Mouse (Mus musculus): ENCODE data around the gene Chka.

Gene Chka

DNA sequence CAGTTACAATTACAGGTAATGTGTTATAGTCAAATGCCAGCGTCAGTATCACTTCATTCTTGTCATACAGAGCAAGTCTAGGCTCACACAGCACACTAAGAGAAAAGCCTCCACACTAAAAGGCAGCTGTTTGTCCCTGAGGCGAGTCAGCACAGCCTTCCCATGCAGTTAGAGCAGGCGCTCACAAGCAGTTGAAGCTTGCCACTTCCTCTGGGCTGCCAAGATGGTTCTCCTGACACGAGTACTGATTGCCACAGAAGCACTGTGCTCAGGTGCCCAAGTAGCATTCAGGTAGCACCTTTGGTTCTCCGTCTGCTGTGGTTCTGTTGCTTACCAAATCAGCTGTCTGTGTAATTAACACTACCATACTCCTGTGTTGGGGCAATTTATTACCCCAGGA is 37.5 kb downstream of the Chka start:
- in situ Hi-C loops (cut with MseI, MboI) = no loop called here

DNA sequence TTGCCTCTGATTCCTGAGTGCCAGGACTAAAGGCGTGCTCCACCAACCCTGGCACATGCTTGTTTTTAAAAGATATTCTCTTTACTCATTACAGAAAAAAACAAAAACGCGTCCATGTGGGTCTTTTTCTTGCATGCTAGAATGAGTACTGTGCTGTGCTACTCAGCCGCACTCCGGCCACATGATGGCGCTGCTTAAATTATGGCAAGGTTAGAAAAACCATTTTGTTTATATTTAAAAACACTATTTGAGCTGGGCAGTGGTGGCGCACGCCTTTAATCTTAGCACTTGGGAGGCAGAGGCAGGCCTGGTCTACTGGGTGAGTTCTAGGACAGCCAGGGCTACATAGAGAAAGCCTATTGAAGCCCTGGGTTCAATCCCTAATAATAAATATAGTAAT is 38.6 kb downstream of the Chka start:
- in situ Hi-C loops (cut with MseI, MboI) = no loop called here

DNA sequence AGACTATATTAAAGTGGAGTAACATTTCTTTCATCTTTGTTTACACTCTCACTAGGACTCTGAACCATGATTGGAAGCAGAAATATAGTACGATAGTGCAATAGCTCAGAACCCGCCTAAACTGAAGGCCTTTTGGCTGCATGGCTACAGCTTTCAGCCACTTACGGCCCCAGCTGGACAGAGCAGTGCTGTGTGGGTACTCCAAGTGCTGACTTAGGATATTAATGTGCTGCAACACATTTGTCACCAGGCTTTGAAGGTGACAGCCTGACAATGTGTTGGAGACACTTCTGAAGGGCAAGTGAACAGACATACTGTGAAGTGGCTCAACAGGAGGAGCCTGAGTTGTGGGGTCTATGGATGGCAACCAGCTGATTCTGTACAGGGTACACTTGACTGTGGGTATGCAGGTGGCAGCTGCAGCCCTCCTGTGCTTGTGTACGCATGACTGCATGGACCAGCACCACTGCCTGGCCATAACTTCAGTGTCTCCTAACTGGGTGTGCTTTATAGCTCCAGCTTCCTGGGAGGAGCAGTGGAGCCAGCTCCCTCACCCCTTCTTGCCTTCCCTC is 42.1 kb downstream of the Chka start:
- in situ Hi-C loops (cut with MseI, MboI) = no loop called here

DNA sequence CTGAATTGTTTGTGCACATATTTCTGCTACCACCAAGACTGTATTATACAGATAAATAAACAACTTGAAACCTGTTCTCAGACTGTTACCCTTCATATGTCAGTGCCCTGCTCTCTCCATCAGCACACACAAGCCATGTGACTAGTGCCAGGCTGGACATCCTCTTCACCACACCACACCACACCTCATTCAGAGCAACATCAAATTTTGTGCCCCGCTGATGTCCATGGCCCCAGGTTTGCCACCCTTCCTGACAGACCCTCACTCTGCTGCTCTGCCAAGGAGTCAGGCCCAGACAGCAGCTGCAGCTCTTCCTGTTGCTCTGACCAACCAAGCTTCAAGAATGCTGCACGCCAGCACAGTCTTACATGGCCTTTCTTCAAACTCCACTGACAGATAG is 42.7 kb downstream of the Chka start:
- in situ Hi-C loops (cut with MseI, MboI) = no loop called here

DNA sequence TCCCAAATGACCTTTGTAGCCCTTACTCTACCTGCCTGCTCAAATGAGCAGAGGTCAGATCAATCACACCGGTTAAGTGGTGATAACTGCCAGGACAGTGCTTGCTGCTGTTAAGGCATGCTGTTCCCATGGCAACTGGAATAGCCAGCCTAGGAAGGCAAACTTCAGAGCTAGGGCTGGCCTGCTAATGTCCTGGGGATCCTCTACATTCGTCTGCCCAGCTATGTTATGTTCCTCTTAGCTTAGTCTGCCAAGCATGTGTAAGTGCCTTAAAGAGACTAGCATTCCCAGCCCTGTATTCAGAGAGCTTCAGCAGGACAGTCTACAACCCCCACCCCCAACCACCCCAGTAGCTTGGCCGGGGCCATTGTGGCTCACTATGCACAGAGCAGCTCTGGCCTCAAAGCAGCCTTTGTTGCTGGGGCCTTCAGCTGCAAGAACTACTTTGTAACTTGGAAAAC is 43.6 kb downstream of the Chka start:
- in situ Hi-C loops (cut with MseI, MboI) = no loop called here

DNA sequence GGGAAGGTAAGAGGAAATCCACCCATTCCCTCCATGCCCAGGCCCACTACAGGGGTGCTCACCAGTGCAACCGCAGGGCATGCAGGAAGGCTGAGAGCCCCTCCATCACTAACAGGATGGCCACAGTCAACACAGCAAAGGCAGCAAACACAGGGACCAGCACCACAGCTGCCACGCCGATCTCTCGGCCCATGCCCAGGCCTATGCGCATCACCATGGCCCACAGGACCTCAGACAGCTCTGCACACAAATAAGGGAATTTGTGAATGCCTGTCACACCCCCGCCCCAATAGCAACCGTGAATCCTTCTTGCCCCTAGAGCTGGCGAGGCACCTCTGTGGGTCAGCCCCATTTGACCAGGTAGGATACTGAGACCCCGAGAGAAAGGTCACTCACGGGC is 44.6 kb downstream of the Chka start:
- in situ Hi-C loops (cut with MseI, MboI) = no loop called here

DNA sequence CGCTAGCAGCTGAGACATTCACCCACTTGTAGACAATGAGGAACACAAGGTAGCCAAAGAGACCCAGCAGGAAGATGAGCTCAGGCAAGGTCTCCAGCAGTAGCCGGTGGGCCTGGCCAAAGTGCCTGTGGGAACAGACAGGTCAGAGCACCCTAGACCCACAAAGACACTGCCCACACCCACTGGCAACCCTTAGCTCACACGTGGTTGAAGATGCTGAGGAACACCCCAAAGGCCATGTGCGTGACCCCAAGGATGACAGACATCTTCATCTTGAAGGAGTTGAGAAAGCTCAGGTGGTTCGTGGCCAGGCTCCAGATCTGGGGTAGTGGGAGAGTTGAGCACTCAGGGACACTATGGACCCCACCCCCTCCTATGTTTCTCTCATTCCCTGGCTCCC is 46.0 kb downstream of the Chka start:
- in situ Hi-C loops (cut with MseI, MboI) = no loop called here

DNA sequence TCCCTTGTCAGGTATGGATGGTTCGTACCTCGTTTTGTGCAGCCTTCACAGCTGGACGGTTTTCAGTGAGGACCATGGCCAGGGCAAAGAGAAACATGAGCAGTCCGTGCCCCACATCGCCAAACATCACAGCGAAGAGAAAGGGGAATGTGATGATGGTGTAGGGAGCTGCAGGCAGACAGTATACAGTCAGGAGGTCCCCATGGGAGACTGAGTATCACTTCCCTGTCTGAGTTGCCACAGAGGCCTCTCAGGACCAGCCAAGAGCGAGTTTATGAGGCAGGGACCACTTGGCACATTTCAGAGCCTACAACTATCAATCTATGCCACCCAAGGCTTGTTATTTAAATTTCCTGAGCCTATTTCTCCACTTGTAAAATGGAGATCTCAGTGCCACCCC is 47.4 kb downstream of the Chka start:
- in situ Hi-C loops (cut with MseI, MboI) = no loop called here

DNA sequence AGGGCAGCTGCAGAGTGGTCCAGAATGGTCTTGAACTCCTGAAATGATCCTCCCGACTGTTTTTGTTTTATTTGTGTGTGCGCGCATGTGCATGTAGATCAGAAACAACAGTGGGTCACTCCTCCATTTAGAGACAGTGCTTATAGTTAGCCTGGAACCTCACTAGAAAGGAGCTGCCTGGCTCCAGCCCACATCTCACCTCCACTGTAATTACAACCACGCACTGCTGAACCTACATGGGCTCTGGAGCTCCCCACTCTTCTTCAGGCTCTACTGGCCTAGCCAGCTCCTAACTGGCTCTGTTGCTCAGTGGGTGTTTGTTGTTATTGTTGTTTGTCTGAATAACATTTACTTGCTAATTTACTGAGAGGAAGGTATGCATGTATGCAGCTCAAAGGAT is 48.0 kb downstream of the Chka start:
- in situ Hi-C loops (cut with MseI, MboI) = no loop called here

DNA sequence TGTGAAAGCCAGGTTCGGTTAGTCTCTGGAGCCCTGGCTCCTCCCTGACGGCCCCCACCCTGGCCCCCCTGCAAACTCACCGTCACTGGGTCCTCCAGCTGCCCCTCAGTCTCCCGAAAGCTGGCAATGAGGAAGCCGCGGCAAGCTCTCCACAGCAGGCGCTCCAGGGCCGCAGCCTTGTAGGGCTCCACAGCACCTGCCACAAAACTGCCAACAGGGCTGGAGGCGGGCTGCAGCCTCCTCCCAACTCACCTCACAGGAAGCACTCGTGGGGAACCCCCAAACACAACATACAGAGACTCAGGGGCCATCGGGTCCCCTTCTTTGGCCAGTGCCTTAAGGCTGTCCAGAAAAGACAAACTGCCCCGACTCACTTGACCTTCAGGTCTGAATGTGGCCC is 51.4 kb downstream of the Chka start:
- in situ Hi-C loops (cut with MseI, MboI) = no loop called here

DNA sequence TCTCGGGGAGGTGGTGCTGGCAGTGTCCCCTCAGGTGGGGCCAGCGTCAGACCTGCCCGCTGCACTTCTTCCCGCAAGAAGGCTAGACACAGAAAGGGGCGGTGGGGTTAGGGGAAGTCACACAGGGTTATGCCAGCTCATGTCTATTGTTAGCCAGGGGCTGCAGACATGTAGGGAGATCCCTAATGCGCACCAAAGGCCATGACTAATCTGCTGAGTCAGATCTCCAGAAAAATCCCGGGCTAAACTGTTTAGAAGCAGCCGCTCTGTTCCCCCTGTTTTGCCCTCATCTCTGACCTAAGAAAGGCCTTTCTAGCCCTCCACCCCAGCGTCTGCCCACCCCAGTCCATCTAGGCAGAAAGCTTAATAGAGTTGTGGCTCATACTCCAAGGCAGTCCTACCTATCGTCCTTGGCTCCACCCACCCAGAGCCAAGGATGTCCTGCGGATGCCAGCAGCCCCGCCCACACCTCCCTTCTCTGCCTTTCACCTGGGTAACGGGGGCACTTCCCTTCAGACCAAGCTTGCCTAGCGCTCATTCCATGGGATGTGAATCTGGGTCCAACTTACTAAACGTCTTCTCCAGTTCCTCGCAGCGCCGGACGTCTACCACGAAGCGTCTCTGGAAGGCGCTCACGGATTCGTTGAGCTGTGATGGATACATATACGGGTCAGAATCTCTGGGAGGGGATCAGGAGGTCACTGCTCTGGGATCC is 52.2 kb downstream of the Chka start:
- in situ Hi-C loops (cut with MseI, MboI) = no loop called here

DNA sequence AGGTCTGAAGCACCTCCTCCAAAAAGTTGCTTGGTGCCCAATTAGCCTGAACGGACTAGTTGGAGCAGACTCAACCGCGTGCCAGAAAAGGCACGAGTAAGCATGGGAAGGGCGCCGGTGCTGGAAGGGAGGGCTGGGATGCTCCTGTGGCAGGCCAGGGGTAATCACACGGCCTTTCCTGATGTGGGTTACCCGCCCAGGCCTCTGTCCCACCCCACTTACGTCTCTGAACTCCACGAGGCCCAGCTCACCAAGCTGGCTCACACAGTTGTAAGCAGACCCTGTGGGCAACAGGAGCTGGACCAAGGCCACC is 52.7 kb downstream of the Chka start:
- in situ Hi-C loops (cut with MseI, MboI) = no loop called here

DNA sequence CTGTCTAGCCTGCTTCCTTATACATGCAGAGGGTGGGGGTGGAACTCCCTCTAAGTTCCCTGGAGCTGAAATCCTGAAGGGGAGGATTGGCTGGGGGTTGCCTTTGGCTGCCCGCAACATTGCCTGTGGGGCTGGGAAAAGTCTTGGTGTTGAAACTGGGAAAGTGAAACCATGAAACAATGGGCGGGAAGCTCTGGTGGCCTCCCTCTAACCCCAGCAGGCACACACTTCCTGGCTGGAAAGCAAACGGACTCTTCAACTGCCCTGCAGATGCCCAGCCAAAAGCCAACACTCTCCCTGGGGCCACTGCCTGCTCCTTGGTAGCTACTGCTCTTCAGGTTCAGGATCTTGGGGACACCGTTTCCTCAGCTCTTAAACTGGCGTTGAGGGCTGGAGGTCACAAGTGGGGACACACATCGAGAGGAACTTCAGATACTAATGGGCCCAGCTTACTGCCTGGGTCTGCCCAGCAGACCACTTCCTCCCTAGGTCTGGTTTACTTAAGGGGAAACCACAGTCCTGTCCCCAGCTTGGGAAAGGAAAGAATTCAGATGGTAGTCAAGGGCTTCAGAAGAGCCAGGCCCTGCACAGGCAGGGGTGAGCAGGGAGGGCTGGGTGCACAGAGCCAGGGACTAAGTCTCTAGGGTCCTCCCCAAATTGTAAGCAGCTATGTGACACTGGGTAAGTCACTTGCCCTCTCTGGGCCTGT is 53.8 kb downstream of the Chka start:
- in situ Hi-C loops (cut with MseI, MboI) = no loop called here

DNA sequence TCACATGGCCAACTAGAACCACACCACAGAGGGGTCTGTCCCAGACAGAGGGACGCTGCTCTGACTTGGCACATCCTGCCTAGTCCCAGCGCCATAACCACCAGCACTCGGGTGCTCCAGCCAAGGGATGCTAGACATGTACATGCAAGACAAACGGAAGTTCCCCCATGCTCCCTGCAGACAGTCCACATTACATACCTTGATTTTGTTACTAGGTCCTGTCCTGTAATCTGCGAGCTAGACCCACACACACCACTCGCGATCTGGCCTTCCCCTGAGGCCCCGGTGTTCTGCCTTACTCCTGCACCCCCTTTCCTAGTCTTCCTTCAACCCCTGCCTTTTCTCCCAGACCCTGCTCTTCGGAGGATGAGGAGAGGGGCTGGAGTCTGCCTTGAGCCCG is 54.8 kb downstream of the Chka start:
- in situ Hi-C loops (cut with MseI, MboI) = no loop called here

DNA sequence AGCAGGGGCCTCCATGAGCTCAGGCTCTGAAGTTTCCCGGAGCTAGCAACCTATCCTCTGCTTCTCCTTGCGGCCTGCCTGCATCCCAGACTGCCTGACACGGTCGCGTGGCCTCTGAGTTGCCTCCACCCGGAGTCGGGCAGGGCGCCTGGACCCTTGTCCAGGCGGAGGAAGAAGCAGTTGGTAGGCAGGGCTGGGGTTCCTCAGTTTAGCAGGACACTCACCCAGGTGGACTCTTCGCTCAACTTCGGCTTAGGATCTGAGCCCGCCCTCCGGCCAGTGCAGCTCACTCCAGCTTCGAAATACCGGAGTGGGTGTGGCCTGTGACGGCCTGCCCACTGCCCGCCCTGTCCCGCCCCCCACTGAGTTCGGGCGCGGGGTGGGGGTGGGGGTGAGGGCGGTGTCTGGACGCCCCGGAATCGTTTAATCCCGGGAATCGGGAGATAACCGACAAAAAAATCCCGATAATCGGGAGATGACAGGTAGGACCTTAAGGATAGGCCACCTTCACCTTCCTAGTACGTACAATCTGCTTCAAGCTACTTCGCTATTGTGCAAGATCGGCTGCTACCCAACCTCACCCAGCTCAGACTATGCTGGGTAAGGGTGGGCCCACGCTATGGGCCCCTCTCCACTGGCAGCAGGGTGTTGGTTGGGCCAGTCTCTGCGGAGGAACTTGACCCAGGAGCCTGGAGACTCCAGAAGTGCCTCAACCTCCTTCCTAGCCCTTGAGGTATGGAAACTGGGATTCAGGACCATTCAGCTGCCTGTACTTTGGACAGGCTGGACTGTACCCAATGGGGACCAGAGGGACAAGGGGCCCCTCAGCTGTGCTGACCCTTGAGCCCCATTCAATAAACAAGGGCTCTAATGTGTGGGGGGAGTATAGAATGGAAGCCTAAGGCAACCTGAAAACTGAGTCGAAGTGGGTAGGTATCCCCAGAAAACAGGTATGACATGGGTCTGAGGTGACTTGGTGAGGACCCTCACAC is 55.5 kb downstream of the Chka start, which contains the start of gene Tcirg1:
Gene Tcirg1 (minus strand): TSS at position 339 of the 992 bp plus-strand sequence.
- in situ Hi-C loops (cut with MseI, MboI) = no loop called here

DNA sequence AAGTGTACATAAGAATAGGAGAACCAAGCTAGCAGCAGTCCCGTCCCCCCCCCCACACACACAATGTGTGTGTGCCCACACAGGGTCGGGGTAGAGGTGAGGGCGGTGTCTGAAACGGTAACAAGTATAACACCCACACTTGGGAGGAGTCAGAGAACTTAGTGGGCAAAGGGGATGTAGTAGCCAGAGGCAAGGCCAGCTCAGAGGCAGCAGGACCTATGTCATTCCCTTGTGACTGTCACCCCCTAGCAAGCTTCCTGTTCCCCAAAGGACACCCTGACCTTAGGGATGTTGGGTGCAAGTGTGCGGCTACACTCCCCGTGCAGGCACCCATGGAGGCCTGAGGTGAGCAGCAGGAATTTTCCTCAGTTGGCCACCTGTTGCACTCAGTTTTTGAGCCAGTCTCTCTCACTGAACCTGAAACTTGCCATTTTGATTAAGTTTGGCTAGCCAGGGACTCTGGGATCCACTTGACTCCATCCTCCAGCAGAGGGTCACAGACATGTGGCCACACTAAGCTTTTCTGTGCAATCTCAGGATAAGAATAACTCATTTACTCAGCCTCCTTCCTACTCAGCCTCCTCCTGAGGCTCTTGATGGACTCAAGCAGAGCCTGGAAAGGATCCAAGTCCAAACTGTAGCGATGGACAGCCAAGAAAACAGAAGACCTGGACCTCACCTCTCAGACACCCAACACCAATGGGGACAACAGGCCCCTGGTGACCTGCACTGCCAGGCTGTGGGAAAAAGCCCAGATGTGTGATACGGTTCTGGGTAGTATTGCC is 56.5 kb downstream of the Chka start:
- in situ Hi-C loops (cut with MseI, MboI) = no loop called here

DNA sequence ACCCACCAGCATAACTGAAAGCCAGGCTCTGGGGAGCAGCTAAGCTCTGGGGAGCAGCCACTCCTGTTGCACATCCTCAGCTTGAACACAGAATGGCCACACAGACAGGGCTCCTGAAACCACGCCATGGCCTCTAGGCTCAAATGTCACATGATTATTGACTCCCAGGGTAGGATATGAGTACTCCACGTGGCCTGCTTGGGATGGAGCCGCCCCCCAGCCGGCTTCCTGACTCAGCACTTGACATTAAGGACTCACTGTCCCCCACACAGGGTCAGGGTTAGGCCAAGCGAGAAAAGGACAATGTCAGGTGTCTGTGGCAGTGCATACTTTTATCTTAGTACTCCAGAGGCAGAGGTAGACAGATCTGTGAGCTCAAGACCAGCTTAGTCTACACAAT is 58.6 kb downstream of the Chka start:
- in situ Hi-C loops (cut with MseI, MboI) = no loop called here

DNA sequence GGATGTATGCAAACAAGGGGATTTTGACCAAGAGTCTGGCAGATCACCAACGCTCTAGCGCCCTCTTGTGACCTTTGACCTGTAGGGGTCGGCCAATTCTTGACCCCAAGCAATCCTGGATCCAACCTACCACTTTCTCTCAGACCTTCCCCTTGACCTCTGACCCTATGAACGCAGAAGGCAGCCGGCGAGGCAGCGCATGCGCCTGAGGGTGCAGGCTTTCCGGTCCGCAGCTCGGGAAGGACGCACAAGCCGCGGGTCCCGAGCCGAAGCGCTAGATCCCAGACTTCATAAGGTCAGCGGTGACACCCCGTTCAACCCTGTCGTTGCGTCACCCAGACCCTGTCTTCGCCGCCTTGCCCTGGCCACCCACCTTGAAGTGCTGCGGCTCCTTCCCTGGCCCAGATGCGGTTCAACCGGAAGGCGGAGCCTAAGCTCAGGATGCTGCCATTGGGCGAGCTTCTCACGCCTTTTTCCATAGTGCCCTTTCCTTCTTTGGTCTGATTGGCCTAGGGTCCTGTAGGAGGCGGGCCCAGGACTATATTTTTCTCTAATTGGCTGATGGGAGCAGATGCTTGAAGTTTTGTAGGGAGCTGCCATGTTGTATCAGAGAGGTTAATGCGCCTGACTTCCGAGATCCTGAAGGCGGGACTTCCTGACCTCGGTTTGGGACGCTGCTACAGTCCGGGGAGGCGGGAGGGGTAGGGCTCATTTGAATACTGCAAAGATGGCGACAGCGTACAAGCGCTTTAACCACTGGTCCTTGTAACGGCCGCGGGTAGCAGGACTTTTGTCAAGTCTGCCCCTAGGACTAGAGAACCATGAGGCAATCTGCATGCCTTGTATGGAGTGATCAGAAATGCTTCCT is 61.0 kb downstream of the Chka start, which contains the start of gene Ndufs8:
Gene Ndufs8 (minus strand): TSS at position 438 of the 868 bp plus-strand sequence.
- in situ Hi-C loops (cut with MseI, MboI) = no loop called here

DNA sequence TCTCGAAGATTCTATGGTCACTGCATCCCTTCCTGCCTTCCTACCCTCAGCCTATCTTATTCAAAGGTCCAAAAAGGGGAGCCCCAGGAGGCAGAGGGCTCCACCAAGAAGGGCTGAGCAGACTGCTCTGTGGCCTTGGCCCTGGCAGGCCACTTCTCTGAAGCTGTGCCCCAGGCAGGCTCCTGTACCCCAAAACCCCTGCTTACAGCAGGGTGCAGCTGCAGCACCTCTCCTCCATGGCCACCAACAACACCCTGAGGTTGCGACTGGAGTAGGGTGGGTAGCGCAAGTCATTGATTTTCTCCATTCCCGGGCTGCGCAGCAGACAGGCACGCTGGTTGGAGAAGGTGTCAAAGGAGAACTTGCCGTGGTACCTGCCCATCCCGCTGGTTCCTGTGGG is 62.1 kb downstream of the Chka start:
- in situ Hi-C loops (cut with MseI, MboI) = no loop called here

DNA sequence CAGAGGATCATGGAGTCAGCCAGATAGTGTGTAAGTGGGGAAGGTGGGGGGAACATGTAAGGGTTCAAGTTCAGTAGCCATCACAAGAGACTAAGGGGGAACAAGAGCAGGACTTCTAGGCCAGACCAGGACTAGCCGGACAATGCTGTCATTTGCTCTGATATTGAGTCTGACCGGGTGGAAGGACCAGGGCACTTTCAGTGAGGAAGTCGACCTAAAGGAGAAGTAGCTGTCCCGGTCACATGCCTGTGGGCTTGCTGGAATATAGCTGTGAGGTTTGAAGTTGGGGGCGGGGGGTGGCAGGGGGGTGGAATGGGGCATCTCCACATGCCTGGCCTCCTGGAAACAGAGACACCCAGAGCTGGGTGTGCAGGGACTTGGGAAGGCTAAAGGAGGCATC is 63.0 kb downstream of the Chka start:
- in situ Hi-C loops (cut with MseI, MboI) = no loop called here
